Mouse (Mus musculus): ENCODE measurements around the gene Rpp40.

DNA sequence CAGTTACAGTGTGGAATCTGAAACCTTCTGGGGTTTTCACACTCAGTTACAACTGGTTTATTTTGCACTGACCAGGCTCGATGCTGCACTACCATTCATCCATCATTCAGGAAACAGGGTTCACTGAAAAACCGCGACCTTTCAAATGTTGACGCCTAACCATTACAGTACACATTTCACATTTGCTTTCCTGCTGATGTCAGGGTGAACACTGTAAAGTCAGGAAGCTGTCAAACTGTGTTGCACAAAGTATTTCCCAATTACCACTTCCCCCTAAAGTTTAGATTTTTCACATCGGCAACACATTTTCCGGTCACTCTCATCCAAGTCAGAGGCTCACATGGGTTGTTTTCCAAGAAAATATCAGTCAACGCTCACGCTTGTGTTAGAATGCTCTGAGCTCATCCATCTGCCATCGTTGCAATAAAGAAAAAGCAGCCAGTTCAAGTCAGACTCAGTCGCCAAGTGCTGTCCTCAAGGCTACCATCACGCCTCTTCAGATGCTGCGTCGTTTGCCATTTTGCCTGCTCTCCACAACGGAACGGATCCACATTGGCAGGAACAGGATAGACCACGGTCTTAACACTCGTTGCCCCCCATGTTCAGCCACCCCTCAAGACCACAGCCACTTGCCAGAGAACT, 43.8 kb upstream of the Rpp40 start:
- TF ChIP-seq CTCF (IDR thresholded peaks at IDR 0.05; ENCODE audit: low read depth, low read length) (no peak), POLR2A (IDR thresholded peaks at IDR 0.05; ENCODE audit: extremely low read depth, insufficient read depth, low read length) (no peak)
